Mouse (Mus musculus) testis, adult 2 months (tissue): ENCODE measurements around the gene Magi1.

Source experiments
- CTCF ChIP-seq: fragments of 200-500 bp; IDR thresholded peaks from 2 replicates; pipeline ENCODE4 v1.5.1; 2012; ENCODE audit warnings: low read depth, mild to moderate bottlenecking, inconsistent platforms, low read length, moderate library complexity; ENCODE audit not compliant: control insufficient read depth, insufficient read depth, insufficient replicate concordance
- POLR2A ChIP-seq: fragments of 200-500 bp; IDR thresholded peaks from 2 replicates; pipeline ENCODE4 v1.6.1; 2012; ENCODE audit warnings: low read depth, mild to moderate bottlenecking, inconsistent platforms, low read length, moderate library complexity; ENCODE audit not compliant: control insufficient read depth

DNA sequence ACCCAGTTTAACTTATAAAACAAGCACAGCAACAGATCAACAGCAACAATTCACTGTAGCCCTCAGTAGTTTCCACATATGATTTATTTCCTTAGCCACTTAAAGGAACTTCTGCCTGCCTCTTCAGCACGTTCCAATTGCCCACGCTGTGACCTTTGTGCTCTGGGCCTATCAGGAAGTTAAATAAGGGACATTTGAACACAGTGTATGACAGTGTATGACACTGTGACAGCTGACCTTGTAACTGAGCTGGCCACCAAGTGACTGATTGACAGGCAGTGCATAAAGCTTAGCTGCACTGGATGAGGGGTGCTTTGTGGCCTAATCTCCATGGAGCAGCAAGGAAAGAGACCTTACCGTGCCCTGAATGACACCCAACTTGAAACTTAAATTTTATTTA is 525.6 kb downstream of the Magi1 start:
- TF ChIP-seq CTCF (no peak), POLR2A (no peak)
